Mouse (Mus musculus): ENCODE measurements around the gene Ttll1.

- no peak for TF ChIP-seq GATA1 (IDR thresholded peaks at IDR 0.05; ENCODE audit: borderline replicate concordance, low read length)
- no peak for TF ChIP-seq FLI1 (IDR thresholded peaks at IDR 0.05; ENCODE audit: low read length)
Observed at GRCm38 (mm10) chr15:83482645-83483224, 28.0 kb downstream of the Ttll1 start.
